Mouse (Mus musculus) liver, adult 2 months (tissue): ENCODE data around the gene Gpc6.

Experiments used
- CTCF ChIP-seq: fragments of 200-500 bp; IDR thresholded peaks from 2 replicates; pipeline ENCODE4 v1.5.1; 2011; ENCODE audit warnings: low read depth, low read length, control low read depth
- POLR2A ChIP-seq: fragments of 200-500 bp; IDR thresholded peaks from 2 replicates; pipeline ENCODE4 v1.6.1; 2011; ENCODE audit warnings: low read length, control low read depth; ENCODE audit not compliant: insufficient read depth; ENCODE audit errors: extremely low read depth

GRCm38 (mm10) chr14:117921393-117922014 lies 996.4 kb downstream of the Gpc6 start:
- TF ChIP-seq CTCF = no peak
- TF ChIP-seq POLR2A = no peak
